Mouse (Mus musculus): ENCODE measurements at regions not wholly inside any gene's neighbourhood (a gene's known extent, or its start where the extent isn't known, plus 50 kb on each side); places are given as distances from the start of the nearest gene placed in this dataset.

DNA sequence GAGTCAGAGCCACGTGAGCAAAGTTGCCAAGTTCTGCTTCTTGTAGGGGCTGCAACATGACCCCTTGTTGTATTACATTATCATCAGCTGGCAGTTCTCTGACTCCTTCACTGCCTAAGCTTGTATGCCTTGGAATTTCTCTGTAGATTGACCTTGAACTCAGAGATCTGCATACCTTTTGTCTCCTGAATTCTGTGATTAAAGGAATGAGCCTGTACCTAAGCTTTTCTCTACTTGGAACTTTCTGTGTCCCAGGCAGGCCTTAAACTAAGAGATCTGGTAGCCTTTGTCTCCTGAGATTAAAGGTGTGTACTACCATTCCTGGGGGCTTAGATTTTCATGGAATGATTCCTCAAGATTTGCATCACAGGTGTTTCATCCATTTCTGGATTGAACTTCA, 544.8 kb upstream of the Tpk1 start:
- no peak for DNase-seq (ENCODE audit: low spot score in 2 of 2)

DNA sequence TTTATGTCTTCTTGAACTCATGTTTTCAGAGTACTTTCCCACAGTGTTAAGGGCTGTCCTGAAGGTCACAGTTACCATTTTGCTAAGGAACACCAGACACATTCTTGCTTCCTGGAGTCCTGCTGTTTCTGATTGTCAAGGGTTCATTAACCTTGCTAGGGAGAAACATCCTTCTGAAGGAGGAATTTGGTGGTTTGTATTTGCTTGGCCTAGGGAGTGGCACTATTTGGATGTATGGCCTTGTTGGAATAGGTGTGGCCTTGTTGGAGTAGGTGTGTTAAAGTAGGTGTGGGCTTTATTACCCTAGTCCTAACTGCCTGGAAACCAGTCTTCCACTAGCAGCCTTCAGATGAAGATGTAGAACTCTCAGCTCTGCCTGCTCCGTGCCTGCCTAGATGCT, 538.4 kb upstream of the Tpk1 start:
- DNase-seq (ENCODE audit: low spot score in 2 of 2), result no peak

DNA sequence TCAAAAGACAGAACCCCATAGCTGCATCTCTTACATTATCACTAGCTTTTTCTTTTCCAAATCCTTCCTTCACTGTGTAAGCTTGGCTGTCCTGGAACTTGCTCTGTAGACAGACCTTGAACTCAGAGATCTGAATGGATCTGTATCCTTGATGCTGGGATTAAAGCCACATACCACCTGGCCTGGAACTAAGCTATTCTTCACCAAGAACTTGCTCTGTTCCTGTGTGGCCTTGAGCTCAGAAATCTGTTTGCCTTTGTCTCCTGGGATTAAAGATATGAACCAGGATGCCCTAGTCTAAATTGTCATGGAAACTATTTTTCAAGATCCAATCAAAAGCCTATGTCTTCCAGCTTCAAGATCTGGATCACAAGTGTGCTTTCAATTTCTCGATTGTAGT, 537.8 kb upstream of the Tpk1 start:
- DNase-seq (ENCODE audit: low spot score in 2 of 2), result no peak

DNA sequence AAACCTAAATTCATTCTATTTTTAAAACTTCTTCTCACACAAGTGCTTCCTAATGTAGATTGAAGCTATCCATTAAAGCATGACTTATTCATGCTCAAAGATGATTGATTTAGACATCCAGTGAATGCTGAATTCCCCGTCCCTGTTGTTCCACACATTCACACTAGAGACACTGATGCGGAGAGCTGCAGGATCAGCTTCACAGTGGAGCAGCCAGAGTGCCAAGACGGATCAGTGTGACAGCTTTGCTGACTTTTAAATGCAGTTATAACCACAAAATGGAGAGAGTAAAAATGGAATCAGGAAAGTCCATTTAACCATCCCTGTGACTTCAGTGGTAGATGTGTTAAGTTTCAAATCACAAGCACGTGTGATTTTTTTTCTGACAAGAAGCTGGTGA, 513.8 kb upstream of the Tpk1 start:
- peak in 1 of 2 experiments; percentile 13 for DNase-seq (ENCODE audit: low spot score in 2 of 2)

Data from layer of hippocampus, postnatal 14 days (tissue).